Mouse (Mus musculus) liver, embryonic 12.5 days (tissue): ENCODE measurements around the gene 5530401A14Rik. TPM values are rescaled to one million over a fixed set of nuclear protein-coding genes. Genes with fewer than 3 reads are reported as not detected.

ENCODE experiments used
- ATAC-seq: fragments of 200-750 bp; cut with Nextera tagmentation; 2 replicates; pipeline ENCODE4 v1.8.0; 2017; ENCODE audit warnings: moderate number of reproducible peaks, mild to moderate bottlenecking, moderate library complexity
- H3K27ac ChIP-seq: fragments of 300-500 bp; sonication (generic); 2 replicates; pipeline ENCODE4 v1.5.1; 2016; ENCODE audit warnings: mild to moderate bottlenecking
- H3K27me3 ChIP-seq: fragments of 300-500 bp; sonication (generic); replicated peaks from 2 replicates; pipeline ENCODE4 v1.6.1; 2016; ENCODE audit warnings: mild to moderate bottlenecking, moderate library complexity
- H3K36me3 ChIP-seq: fragments of 300-500 bp; sonication (generic); 2 replicates; pipeline ENCODE4 v1.6.1; 2016; ENCODE audit warnings: mild to moderate bottlenecking, moderate library complexity
- H3K4me1 ChIP-seq: fragments of 300-500 bp; sonication (generic); 2 replicates; pipeline ENCODE4 v1.6.1; 2016
- H3K4me2 ChIP-seq: fragments of 300-500 bp; sonication (generic); 2 replicates; pipeline ENCODE4 v1.6.1; 2016; ENCODE audit warnings: mild to moderate bottlenecking, moderate library complexity
- H3K4me3 ChIP-seq: fragments of 300-500 bp; sonication (generic); 2 replicates; pipeline ENCODE4 v1.5.1; 2016; ENCODE audit warnings: mild to moderate bottlenecking, moderate library complexity
- H3K9ac ChIP-seq: fragments of 300-500 bp; sonication (generic); 2 replicates; pipeline ENCODE4 v1.6.1; 2016; ENCODE audit warnings: mild to moderate bottlenecking, moderate library complexity
- H3K9me3 ChIP-seq: fragments of 300-500 bp; sonication (generic); replicated peaks from 2 replicates; pipeline ENCODE4 v1.6.1; 2016; ENCODE audit warnings: mild to moderate bottlenecking, moderate library complexity
- WGBS: fragments of 180-500 bp; shearing (Covaris S2); methylation state at CpG from one replicate; pipeline ENCODE4 v1.1.7; 2016; ENCODE audit not compliant: insufficient replicate concordance; 5-methylcytosine and 5-hydroxymethylcytosine counted together
- polyA plus RNA-seq: library from polyadenylated mRNA; unstranded; fragments of >200 nt; fragmentation: Nextera tagmentation; extraction: Ambion mirVana; gene quantifications from 2 replicates; pipeline ENCODE4 v1.2.1, GENCODE M21; 2016

The 5530401A14Rik gene
- polyA plus RNA-seq = not detected in 2 replicates

DNA sequence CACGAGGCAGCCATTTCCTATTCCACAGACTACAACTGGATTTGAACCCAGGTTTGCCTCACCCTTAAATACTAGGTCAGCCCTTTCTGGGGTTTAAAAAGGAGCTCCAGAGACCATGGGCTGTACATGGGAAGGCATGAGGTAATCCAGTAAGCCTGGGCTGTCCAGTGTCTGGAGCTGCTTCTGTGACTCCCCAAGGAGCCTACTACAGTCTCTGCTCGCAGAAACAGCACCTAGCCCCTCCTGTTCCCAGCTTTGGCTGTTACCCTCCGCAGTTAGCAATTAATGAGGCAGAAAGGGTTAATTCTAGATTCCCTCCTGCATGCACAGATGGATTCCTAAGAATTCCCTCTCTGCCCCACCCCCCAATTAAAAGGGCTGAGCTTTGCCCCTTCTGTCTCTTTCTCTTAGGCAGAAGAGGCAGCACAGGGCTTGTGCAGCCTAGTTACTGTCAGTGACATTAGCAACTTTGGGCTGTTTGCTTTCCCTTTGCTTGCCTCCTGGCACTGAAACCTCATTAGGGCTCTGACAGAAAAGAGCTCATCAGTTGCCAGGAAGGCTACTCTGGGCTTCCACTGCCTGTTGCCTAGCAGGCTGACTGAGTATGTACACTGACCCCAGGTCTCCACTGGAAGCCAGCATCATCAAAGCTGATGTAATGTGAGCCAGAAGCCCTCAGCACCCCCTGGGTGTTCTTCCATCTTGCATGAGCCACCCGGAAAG is at the start of gene 5530401A14Rik:
TSS of gene 5530401A14Rik (plus strand) at position 424 of the 723 bp plus-strand sequence.
- Histone ChIP-seq H3K27ac (no peak within 1 kb of the TSS), H3K4me2 (no peak within 1 kb of the TSS), H3K9me3 (no peaks in the 10 kb centered on the region), H3K4me1 (no peaks in the 10 kb centered on the region), H3K36me3 (no peaks in the 10 kb centered on the region), H3K27me3 (no peaks in the 10 kb centered on the region), H3K4me3 (no peak within 1 kb of the TSS), H3K9ac (no peak within 1 kb of the TSS)
- WGBS = 42% methylated on average over 4 of the region's 4 CpGs
- no peak for ATAC-seq

DNA sequence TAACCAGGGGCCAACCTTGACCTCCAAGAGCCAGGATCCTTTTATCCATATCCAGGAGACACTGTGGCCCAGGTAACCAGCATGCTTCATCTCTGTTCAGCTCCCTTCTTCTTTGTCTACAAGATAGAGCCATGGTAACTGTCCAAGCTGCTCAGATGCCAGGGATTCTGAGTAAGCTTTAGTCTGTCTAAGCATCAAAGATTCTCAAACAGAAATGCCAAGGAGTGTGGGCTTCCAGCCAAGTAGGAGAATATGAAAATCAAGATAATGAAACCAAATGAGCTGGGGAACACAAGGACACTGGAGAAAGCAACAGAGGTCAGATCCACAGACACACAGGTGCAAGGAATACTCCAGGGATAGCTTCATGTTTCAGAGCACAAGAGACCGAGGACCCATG is 45.7 kb upstream of the 5530401A14Rik start:
- Histone ChIP-seq H3K27me3 (no peaks in the 10 kb centered on the region), H3K9me3 (no peaks in the 10 kb centered on the region), H3K36me3 (no peaks in the 10 kb centered on the region), H3K4me3 (no peak overlapping the region), H3K4me1 (no peaks in the 10 kb centered on the region), H3K9ac (no peak overlapping the region), H3K4me2 (no peak overlapping the region), H3K27ac (no peak overlapping the region)
- WGBS = 82% methylated on average over 1 of the region's 1 CpGs
- ATAC-seq = no peak

DNA sequence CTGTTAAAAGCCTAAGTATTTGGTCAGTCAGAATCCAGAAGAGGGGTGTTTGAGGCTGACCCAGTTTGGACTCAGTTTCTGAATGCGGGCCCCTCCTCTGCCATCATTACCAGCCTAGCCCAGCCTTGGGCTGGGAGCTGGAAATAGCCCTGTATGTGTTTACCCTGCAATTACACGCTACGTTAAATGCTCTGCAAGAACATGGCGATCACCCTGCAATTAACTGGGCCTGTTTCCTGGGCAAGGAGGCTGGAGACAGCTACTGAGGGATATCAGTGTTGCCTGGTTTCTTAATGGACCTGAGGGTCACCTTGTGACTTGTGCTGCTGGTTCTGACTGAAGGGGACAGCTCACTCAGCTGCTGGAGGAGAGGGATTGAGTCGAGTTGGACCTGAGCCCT is 43.9 kb upstream of the 5530401A14Rik start:
- no peaks in the 10 kb centered on the region for H3K27me3 ChIP-seq
- H3K36me3 ChIP-seq = no peaks in the 10 kb centered on the region
- no peak overlapping the region for H3K4me2 ChIP-seq
- H3K4me1 ChIP-seq = no peaks in the 10 kb centered on the region
- no peak overlapping the region for H3K4me3 ChIP-seq
- ATAC-seq = no peak
- H3K9ac ChIP-seq = no peak overlapping the region
- no peaks in the 10 kb centered on the region for H3K9me3 ChIP-seq
- WGBS = 68% methylated on average over 5 of the region's 5 CpGs
- H3K27ac ChIP-seq = no peak overlapping the region

DNA sequence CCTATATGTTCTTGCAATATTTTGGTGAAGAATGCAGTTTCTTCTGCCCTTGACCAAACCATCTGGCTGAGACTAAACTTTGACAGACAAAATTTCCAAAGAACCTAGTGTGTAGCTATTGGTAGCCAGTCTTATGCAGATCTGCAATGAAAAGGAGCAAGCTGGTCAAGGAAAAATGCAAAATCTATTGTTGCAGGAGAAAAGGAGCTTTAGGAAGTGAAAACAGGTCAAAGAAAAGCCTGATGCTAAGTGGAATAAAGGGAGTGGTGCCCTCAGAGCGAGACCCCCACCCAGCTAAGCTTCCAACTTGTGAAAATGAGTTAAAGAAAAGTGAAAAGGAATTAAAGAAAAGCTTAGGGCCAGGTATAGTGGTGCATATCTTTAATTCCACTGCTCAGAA is 28.1 kb upstream of the 5530401A14Rik start:
- H3K9me3 ChIP-seq = no peaks in the 10 kb centered on the region
- H3K4me2 ChIP-seq = no peak overlapping the region
- ATAC-seq = no peak
- no peak overlapping the region for H3K4me3 ChIP-seq
- WGBS = 27% methylated on average over 1 of the region's 1 CpGs
- no peak overlapping the region for H3K9ac ChIP-seq
- no peak overlapping the region for H3K27ac ChIP-seq
- no peaks in the 10 kb centered on the region for H3K36me3 ChIP-seq
- H3K4me1 ChIP-seq = no peaks in the 10 kb centered on the region
- H3K27me3 ChIP-seq = no peaks in the 10 kb centered on the region

DNA sequence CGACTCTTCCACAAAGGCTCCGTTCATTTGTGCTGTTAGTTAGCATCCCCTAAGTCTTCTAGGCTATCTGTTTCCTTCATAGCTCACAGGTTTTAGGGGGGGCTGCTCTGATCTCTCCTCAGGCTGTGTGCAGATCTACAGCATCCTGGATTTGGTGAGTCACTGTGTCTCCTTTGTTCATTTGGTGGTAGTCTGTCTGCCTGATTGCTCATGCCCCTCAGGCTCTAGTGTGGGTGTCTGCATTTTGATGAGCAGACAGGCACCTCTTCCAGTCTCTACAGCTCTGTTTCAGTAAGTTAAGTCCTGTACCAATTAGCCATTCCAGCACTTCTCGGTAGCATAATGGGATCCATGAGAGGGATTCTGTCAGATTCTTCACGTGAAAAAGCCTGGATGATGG is 22.0 kb upstream of the 5530401A14Rik start:
- no peak overlapping the region for H3K9ac ChIP-seq
- 70% methylated on average over 4 of the region's 4 CpGs for WGBS
- no peaks in the 10 kb centered on the region for H3K27me3 ChIP-seq
- H3K27ac ChIP-seq = no peak overlapping the region
- no peak overlapping the region for H3K4me2 ChIP-seq
- H3K4me3 ChIP-seq = no peak overlapping the region
- no peak for ATAC-seq
- H3K36me3 ChIP-seq = no peaks in the 10 kb centered on the region
- H3K9me3 ChIP-seq = no peaks in the 10 kb centered on the region
- no peaks in the 10 kb centered on the region for H3K4me1 ChIP-seq

DNA sequence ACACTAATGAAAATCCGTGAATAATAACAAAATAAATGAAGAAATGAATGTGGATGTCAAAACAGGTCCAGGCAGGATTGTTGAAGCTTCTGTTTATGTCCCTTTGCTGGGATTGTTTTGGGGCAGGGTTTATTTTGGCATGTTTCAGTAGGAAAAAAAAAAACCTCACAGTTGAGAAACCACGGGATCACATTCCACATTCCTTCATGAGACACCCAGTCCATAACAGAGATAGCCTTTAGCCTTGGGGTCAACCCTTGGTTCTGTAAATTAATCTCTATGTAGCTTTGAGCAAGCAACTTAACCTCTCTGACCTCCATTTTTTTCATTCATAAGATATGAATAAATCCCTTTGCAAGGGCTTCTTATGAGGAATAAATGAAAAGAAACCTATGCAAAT is 19.5 kb upstream of the 5530401A14Rik start:
- Histone ChIP-seq H3K27ac (no peak overlapping the region), H3K9me3 (no peaks in the 10 kb centered on the region), H3K27me3 (no peaks in the 10 kb centered on the region), H3K4me1 (no peaks in the 10 kb centered on the region), H3K9ac (no peak overlapping the region), H3K4me2 (no peak overlapping the region), H3K4me3 (no peak overlapping the region), H3K36me3 (no peaks in the 10 kb centered on the region)
- 38% methylated on average over 2 of the region's 2 CpGs for WGBS
- ATAC-seq = no peak

DNA sequence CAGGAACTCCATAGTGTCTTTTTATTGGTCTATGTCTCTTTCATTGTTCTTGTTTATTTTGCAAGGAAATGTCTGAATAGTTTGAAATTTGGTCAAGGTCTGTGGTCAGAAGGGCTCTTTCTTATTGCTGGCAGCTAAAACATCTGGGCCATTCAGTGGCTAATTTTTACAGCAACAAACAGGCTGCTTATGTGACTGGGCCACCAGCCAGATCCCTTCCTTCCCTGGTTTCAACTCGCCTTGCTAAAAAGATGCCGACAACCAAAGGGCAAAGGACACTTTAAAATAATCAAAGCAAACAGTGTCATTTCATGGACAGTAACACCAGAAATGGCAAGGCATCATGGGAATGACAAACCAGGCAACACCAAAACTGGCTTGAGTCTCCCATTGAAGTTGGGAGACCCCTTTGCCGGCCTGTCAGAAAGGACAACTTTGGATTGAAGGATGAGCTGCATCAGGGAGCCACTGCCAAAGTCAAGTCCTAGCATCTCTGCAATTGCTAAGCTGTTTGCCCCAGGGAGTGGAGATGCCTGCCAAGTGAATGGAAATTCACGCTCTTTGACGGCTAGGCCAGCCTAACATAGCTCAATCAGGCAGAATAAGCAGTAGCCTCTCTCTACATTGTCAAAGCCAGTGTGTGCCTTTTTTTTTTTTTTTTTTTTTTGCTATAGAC is 15.3 kb upstream of the 5530401A14Rik start:
- no peak overlapping the region for H3K4me2 ChIP-seq
- H3K9me3 ChIP-seq = no peaks in the 10 kb centered on the region
- no peak overlapping the region for H3K4me3 ChIP-seq
- H3K27ac ChIP-seq = no peak overlapping the region
- no peak overlapping the region for H3K9ac ChIP-seq
- no peak for ATAC-seq
- H3K27me3 ChIP-seq = no peaks in the 10 kb centered on the region
- H3K4me1 ChIP-seq = no peaks in the 10 kb centered on the region
- no peaks in the 10 kb centered on the region for H3K36me3 ChIP-seq
- WGBS = 60% methylated on average over 5 of the region's 5 CpGs

DNA sequence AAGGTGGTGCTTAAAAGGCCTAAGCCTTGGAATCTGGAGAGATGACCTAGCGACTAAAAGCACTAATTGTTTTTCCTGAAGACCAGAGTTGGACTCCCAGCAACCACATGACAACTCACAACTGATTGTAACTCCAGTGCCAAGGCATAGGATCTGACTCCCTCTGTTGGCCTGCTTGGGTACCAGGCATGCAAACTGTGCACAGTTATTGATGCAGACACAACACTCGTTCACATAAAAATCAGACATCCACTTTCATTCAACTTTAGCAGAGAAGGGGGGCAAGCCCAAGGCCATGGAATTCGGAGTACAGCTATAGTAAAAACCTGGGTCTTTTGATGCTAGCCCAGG is 14.8 kb upstream of the 5530401A14Rik start:
- H3K9ac ChIP-seq = no peak overlapping the region
- no peaks in the 10 kb centered on the region for H3K9me3 ChIP-seq
- no peaks in the 10 kb centered on the region for H3K4me1 ChIP-seq
- H3K27ac ChIP-seq = no peak overlapping the region
- no peak overlapping the region for H3K4me3 ChIP-seq
- WGBS = 48% methylated on average over 3 of the region's 3 CpGs
- no peaks in the 10 kb centered on the region for H3K27me3 ChIP-seq
- H3K36me3 ChIP-seq = no peaks in the 10 kb centered on the region
- no peak for ATAC-seq
- no peak overlapping the region for H3K4me2 ChIP-seq

DNA sequence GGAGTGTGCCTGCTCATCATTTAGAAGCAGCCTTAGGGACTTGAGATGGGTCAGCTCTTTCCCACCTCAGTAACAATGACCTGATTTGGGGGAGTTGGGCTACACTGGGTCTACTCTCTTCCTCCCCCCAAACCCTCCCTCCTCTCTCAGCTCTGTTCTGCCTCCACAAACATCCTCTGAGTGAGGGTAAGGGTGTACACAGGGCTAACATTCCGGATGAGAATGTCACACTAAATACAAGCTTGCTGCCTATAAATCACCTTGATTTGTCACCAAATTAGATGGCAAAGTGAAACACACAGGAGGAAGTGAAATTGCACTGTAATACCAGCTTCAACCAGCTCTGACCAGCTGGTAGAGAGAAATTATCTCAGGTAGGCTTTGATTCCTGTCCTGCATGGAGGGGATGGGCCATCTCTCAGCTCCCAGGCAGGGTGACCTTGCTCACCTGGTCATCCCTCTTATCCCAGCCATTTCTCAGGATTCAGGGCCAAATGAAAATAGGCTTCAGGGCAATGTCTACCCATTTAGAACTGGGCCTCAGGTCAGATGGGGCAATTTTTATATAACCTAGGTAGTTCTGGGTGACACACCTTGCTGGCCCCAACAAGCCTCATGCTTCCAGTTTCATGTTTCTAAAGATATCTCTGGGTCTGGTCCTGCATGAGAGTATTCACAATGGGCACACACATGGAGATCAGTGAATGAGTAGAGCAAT is 12.5 kb upstream of the 5530401A14Rik start:
- ATAC-seq = no peak
- H3K4me2 ChIP-seq = no peak overlapping the region
- WGBS = 35% methylated on average over 1 of the region's 1 CpGs
- H3K9ac ChIP-seq = no peak overlapping the region
- H3K9me3 ChIP-seq = no peaks in the 10 kb centered on the region
- H3K4me3 ChIP-seq = no peak overlapping the region
- no peaks in the 10 kb centered on the region for H3K27me3 ChIP-seq
- H3K4me1 ChIP-seq = no peaks in the 10 kb centered on the region
- no peak overlapping the region for H3K27ac ChIP-seq
- H3K36me3 ChIP-seq = no peaks in the 10 kb centered on the region

DNA sequence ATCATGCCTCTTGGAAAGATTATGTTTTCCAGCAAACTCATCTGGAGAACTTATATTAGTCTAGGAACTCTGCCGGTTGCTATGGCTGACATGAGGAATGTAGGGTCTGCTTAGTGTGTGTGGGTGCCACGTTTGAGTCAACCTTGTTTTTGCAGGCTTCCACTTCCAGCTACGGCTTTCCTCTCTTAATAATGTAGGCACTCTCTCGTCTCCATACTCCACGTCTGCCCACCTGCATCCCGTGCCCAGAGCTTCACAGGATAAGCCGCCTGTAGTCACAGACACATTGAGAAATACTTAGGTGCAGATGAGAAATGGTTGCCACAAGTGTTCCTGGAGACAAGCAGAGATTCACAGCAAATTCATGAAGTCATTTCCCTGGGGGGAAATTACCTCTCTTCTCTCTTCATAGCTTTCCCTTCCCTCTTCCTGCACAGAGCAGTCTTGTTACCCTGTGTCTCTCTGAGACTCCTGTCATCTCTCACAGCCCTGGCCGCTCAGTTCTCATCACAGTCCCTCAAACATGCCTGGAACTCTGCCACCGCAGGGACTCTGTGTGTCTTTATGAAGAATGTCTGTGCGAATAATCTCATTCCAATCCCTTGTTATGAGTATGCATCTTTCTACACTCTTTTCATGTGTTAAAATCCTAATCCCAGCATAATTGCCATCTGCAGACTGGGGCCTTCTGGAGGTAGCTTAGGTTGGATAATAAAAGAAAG is 5.3 kb downstream of the 5530401A14Rik start:
- no peak for ATAC-seq
- no peak overlapping the region for H3K4me3 ChIP-seq
- H3K9ac ChIP-seq = no peak overlapping the region
- no peak overlapping the region for H3K4me2 ChIP-seq
- no peaks in the 10 kb centered on the region for H3K36me3 ChIP-seq
- H3K9me3 ChIP-seq = no peaks in the 10 kb centered on the region
- no peaks in the 10 kb centered on the region for H3K27me3 ChIP-seq
- H3K27ac ChIP-seq = no peak overlapping the region
- no peaks in the 10 kb centered on the region for H3K4me1 ChIP-seq
- 64% methylated on average over 10 of the region's 10 CpGs for WGBS

DNA sequence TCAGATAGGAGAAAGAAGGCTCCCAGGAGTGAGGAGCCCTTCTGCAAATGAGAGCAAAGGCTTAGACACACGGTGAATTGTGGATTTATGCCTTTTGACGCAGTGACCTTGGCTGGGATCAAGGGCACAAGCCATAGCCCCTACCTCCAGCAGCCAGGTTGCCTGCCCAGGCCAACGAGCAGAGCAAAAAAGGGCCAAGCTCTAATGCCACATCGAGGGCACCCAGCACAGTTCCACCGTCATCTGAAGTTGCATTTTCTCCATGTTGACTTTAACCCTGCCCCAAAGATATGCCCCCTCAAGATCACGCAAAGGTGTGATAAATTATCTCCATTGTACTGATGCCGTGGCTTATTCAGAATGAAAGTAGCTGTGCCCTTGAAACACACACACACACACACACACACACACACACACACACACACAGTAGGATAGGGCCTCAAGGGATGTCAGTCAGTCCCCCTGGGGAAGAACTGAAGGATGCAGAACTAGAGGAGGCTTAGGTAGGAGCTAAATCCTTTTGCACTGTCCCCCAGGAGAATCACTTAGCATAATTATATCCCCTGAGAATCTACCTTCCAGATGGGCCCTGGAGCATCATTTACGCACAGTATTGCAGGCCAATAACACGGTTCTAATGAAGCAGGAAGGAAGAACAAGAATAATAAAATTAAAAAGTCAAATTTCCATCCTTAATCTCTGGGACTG is 11.2 kb downstream of the 5530401A14Rik start:
- no peaks in the 10 kb centered on the region for H3K36me3 ChIP-seq
- no peaks in the 10 kb centered on the region for H3K9me3 ChIP-seq
- H3K4me3 ChIP-seq = no peak overlapping the region
- ATAC-seq = no peak
- H3K9ac ChIP-seq = no peak overlapping the region
- no peaks in the 10 kb centered on the region for H3K4me1 ChIP-seq
- H3K4me2 ChIP-seq = no peak overlapping the region
- no peaks in the 10 kb centered on the region for H3K27me3 ChIP-seq
- WGBS = 43% methylated on average over 9 of the region's 9 CpGs
- H3K27ac ChIP-seq = no peak overlapping the region
